Mouse (Mus musculus) kidney, adult 8-10 months (tissue): ENCODE measurements around the gene Tmem235.

Experiments
- DNase-seq, 2 experiments: peaks; one replicate each; pipeline ENCODE4 v3.0.0; 2022

The Tmem235 gene

DNA sequence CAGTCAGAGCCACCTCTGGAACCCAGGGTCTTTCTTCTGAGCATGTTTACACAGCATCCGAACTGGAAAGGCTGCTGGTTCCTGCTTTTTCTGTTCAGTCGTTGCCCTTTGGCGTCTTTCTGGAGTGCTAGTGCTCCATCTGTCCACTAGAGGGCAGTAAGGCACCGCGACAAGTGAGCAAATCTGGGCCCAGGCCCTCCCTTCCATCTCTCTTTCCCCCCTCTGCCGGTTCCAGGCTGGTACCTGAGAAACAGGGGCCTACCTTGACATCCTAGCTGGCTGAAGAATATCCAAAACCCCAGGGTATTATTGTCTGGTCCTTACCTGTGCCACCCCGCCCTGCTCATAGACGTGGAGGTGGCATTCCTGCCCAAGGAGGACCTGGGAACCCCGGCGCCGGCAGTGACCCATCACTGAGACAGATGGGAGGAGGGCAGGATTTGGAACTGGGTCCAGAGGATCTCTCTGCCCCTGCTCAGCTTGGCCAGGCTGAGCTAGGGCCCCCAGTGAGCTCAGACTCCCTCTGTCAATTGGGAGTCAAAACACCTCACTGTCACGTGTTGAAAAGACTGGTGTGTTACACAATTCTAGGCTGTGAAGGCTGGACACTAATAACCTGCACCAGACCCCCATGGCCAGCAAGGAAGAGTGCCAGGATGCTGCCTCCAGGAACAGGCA lies 10.3 kb downstream of the Tmem235 start:
- peak; percentile 61 to 71 for DNase-seq

DNA sequence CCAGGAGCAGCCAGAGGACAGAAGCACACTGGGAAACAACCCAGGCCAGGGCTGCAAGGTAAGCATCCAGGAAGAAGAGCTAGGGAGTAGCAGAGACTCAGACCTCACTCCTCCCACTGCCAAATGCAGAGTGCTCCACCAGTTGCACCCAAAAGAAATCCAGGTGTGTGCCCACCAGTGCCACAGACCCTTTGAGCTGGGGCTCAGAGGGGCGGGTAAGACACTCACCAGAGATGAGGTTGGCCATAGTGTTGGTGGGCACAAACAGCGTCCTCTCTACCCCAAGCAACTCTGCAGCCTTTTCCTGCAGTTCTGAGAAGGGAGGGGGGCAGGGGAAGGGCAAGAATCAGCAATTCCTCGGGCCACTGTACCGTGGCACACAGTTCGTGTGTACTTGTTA lies 10.8 kb downstream of the Tmem235 start:
- no peak for DNase-seq

DNA sequence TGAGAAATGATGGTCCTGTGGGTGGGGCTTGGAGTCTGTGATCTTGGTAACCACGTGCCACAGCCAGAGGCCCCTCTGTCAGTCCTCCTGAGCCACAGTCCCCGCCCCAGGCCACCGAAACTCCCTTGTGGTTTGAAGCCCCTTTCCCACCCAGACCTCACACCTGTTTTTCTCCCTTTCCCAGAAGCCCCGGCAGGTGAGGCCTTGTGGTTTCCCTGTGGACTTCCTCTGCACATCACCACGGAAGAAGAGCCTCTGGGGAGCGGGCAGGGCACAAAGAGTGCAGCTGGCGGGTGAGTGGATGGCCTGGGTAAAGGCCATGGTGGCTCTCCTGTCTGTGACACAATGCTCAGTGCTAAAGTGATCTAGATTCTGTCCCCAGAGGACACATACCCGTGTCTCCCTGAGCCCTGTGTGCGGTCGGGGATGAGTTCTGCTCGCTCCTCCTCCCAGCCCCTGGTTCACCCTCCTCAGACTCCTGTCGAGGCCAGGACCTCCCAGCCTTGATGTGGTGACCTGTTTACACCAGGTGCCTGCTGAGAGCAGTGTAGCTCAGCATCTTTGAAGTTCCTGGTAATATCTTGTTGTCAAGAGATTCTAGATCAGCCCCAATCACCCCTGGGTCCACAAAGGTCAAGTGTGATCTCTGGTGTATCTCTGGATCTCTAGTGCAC lies 11.5 kb downstream of the Tmem235 start:
- DNase-seq, result no peak

DNA sequence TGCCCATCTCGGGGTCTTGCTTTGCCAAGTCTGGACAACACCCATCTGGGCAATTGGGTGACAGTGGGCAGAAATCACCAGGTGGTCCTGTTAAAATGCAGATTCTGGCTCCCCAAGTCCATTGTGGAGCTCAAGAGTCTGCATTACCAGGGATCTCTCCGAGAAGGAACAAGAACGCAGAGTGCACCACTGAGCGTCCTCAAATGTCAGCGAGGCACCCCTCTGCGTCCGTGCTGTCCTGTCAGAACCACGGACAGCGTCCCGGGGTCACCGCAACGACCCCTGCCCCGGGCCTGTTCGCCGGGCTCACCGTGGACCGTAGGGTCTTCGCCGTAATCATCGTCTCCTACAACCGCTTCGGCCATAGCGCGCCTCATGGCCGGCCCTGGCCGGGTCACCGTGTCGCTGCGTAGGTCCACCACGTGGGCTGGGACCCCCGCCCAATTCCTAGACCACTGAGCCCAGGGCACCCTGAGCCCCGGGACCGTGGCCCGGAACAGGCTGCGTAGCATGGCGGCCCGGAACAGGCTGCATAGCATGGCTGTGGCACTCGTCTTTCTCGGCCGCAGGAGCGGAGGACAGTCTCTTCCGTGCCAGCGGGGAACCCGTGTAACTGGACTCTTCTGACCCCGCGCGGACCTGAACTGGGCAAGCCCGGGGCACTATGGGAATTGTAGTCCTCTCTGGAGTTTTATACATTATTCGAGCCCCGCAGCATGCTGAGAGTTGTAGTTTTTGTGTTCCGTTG lies 12.5 kb downstream of the Tmem235 start, which contains the start of gene Tha1:
TSS of gene Tha1 (minus strand) at position 621 of the 748 bp plus-strand sequence.
- peak; percentile 81 to 87 for DNase-seq

DNA sequence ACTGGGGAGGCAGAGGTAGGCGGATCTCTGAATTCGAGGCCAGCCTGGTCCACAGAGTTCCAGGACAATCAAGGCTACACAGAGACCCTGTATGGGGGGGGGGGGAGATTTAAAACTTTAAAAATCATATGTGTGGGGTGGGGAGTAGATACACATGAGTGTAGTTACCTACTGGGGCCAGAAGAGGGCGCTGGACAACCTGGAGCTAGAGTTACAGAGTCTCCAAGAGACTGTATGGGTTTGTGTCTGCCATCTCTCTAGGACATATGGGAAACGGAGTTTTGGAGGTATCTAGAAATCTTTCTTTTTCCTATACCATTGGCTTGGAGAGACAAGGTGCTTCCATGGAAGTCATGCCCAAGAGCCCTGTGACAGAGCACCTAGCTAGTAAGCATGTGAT lies 13.9 kb downstream of the Tmem235 start:
- no peak for DNase-seq

DNA sequence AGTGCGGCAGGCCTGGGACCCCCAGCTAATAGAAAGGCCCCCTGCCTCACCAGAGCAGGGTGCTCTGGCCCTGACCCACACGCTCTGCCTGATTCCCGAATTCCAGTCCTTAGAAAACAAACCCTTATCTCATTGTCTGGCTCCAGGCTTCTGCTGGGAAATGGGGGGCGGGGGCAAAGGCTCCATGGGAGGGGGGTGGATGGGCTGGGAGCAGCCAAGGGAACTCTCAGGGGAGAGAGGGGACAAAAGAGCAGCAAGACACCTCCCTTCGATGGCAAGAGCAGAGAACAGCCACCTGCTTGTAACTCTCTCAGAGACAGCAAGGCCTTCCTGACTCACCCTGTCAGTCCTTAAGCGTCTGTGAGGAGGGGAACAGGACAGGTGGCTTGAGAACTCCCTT lies 15.1 kb downstream of the Tmem235 start:
- no peak for DNase-seq

DNA sequence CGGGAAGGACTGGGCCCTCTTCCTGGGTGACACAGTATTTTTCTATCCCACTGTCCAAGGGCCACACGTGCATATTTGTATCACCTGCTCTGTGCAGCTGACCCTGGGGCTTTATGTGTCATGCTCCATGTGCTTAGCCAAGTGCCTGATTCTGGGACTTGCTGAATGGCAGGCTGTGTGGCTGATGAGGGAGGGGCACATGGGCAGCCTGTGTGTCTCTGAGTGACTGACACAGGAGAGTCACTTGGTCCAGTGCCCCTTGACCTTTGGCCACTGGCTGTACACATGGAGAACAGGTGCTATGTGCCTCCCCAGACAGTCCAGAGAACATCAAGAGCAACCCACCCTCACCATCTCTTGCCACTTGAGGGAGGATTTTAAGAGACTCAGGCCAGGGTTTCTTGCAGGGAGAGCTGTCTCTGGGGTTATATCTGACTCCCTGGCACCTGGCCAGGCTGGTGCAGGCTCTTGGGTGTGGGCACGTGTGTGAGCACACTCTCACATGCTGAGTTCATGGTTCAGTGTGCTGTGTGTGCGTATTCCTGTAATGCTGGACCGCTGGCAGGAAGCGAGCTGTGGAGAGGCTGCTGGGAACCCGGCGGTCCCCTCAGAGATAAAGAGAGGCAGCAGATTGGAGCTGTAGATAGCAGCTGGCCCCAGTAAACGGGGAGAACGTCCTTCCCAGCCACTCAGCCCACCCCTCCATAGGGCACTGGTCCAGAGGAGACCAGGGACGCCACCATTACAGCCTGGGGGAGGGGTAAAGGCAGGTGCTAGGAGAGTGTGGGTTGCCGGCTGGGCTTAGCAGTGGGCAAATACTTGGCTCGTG lies 17.6 kb downstream of the Tmem235 start:
- peak; percentile 37 to 39 for DNase-seq

DNA sequence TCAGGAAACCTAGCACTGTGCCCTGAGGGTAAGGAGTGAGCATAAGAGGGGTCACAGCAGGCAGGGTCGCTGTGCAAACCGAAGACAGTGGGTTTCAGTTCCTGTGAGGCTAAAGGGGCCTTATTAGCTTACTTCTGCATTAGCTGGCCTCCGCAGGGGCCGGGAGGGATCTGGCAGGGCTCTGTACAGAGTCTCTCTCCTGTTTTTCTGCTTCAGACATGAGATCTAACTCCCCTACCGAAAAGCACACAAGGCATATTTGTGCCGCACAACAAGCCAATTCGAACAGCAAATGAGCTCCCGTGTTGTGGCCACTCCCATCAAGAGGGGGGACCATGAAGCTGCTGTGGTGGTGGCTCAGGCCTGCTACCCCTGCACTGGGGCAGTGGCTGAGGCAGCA lies 18.3 kb downstream of the Tmem235 start:
- DNase-seq, result no peak

DNA sequence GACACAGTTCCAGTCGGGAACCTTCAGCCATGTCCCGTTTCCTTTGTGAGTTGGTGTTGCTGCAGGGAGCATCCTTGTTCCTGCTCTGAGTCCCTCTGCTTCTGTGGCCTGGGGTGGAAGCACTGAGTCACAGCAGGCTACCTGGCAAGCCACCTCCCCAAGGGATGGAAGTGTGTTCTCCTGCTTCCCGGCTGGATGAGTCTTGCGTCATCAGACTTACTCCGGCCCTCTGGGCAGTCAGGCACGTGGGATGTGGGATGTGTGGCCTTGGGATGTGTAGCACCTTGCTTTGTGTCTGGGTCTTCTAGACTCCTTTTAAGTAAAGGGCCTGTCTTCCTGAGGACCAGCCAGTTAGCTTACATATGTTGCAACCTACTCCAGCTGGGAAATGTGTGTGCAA lies 19.1 kb downstream of the Tmem235 start:
- DNase-seq, result no peak

DNA sequence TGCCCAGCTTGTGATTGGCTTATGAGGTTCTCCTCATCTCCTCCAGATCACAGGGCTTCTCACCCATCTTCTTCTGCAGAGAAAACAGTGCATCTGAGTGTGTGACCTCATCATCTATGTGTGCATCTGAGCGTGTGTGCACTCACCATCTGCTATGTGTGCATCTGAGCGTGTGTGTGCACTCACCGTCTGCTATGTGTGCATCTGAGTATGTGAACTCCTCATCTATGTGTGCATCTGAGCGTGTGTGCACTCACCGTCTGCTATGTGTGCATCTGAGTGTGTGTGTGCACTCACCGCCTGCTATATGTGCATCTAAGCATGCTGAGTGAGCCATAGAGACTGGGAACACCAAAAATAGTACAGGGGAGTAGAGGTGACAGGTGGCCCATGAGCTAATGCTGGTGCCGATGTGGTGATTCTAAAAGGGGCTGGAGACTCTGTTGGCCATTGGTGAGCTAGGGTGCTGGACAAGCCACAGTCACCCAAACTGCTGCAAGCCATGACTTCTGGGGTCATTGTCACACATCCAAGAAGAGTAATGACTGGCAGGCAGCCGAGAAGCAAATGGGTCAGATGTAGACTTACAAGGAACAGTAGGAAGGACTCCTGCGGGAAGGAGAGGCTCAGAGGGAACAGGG lies 19.9 kb downstream of the Tmem235 start:
- no peak for DNase-seq

DNA sequence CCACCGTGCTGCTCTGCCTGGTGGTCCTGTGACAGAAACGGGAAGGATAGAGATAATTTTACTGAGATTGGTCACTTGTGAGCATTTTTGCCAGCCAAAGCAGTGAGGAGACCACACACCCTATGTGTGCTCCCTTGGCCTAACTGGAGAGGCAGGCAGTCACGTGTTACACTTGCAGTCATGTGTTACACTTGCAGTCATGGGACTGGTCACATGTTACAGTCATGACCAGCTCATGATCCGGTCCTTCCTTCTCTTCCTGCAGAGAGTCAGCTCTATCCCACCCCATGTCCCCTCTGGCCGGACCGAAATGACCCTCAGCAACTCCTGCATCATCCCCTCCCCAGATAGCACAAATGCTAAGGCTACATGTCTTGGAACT lies 20.4 kb downstream of the Tmem235 start:
- DNase-seq, result no peak

DNA sequence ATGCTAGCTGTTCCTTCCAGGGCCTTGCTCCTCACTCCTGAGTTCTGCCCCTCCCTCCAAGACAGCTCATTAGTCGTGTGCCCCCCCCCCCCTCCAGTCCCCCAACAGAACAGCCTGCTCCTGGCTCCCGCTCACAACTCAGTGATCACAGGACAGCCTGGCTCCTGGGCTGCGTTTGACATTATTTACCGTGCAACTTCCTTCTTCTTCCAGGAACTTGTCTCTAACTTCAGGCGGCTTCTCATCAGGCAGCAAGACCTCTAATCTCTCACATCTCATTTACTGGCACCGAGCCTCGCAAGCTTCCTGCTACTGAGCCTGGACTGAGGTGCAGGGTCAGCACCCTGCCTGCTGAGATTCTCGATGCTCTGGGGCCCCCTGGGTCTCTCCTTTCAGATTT lies 21.2 kb downstream of the Tmem235 start:
- peak; percentile 60 to 64 for DNase-seq

DNA sequence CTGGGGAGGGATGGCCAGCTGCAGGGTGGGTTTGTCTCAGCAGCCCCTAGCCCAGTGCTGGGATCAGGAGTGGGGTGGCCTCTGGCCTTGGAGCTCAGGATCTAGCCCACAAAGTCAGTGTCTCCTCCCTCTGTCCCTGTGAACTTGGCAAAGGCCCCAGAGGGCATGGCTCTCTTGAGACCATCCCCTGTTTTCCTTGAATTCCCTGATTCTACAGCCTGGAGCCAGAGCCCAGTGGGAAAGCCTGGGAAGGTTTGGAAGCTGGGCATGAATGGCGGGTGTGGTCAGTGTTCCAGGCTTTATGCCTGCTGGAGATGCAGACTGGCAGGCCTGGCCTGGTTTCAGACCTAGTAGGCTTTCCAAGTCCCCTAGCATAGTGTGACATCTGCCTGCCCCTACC lies 21.7 kb downstream of the Tmem235 start:
- DNase-seq, result no peak

DNA sequence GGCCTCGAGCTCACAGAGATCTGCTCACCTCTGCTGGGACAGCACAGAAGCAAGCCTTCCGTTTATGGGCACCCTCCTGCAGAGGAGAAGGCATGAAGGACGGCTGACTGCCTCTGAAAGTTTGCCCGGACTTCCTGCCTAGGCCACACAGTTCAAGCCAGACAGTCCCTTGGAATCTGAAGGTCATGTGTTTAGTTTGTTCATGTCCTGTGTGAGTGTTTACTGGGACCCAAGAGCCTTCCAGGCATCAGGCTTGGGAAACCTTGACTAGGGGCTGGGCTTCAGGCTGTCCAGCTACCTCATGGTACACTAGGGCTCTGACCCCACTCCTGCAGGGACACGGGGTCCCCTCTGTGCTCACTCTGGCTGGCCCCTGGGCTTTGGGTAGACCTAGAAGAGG lies 25.4 kb downstream of the Tmem235 start:
- DNase-seq, result no peak

DNA sequence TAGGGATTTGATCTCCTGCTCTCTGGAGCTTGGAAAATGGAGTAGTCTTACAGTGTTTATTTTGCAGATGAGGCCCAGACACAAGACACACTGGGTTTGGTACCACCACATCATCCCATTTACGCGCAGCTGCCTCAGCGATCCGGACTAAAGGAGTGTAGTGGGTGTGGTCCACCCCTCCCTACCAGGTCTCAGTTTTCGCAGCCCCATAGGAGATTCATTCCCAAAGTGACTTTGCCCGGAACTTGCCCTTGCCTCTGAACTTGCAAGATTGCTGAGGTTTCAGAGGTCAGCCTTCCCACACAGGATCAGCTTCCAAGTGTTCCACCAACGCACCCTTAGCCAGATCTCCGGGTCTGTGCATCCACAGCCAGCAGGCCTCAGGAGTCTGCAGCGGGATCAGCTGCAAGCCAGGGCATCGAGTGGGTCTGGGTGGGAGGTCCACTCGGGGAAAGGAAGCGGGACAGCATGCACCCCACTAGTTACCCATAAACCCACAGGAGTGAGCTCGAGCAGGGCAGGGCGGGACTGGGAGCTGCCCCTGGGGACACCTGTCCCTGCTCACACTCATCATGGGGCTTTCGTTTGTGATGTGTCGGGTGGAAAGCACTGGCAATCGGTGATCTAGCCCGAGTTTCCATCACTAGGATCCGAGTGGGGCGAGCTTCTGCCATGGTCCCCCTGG lies 27.8 kb downstream of the Tmem235 start:
- DNase-seq, result no peak

DNA sequence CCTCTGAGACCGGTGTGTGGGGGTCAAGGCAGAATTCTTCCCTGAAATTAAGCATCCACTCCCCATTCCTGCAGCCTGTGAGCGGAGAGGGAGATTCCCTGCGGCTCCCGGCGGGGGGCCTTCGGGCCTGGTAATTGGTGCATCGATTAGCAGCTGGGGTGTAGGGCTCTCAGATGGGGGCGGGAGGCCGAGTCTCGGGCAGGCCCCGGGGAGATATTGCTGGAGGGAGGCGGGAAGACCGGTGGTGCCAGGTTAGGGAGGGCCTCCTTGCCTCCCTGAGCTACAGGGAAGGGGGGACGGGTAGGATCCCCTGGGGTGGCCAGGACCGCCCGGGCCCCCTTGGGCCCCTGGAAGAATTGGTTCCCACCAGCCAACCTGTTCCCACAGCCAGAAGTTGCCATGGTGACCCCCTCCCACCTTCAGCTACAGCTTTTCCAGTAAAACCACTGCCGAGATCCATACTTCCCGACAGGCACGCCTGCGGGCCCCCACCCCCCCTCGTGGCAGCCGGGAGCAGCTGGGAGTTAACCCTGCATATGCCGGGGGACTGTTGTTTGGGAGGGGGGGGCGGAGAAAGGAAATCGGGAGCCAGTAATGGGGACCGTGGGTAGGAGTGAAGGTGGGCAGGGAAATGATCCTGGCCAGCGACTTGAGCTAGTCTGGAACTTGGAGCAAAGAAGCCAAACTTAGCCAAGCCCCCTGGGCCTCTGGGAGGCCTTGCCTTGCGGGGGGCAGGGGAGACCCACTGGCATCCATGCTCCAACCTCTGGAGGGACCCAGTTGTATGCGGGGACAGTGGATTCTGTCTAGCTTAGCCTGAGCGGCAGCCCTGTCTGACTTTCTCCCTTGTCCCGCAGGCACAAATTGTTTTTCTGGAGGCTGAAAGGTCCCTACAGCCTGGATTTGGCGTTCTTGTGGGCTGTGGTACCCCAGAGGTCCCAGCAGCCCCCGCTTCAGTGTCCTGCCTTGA lies 28.6 kb downstream of the Tmem235 start:
- DNase-seq, result no peak

DNA sequence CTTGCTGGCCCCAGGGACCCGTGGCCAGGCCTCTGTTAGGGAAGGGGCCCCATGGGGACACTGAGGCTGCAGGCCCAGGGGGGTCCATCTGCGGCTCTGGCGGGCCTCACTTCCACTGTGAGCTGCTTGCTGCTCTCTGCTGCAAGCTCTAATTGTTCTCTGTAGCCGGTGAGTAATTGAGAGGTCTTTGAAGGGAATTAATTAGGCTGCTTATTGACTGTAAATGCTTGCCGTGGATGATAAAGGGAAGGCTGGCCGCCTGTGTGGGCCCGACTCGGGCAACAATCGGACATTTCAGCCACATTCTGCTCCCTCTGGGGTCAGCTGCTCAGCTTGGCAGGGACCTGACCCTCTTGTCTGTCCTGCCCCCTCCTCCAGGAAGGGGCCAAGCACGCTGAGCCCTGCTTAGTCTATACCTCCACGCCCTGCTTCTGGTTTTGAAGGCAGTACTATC lies 29.4 kb downstream of the Tmem235 start:
- no peak for DNase-seq

DNA sequence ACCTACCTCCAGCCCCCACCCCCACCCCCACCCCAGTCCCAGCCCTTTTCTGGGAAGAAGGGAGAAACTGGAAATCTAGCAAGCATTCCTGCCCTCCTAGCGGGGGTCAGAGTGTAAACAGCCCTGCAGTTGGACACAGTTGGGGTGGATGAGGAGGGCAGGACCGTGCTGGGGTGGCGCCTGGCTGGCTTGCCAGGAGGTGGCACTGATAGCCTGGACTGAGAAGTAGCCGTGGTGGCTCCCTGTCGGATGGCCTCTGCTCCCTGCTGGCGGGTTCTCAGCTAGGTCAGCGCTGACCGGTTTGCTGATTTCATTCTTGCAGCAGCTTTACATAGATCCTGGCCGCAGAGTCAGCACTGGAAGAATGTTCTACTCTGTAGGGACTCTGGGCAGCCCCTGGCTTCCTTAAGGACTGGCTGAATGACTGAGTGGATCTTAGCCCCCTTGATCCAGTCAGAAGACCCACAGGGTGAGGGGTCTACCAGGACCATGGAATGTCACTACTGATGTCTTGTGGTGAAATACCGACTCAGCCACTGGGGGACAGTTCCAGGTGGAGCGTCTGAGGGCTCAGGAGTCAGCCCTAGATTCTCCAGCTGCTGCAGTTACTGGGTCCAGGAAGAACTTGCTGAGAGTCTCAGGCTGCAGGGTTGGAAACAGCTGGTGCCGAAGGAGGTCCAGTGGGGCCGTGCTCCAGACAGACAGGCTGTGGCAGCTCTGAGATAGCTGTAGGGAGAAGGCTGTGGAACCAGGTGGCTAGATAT lies 30.1 kb downstream of the Tmem235 start:
- peak in 1 of 2 experiments; percentile 36 for DNase-seq

DNA sequence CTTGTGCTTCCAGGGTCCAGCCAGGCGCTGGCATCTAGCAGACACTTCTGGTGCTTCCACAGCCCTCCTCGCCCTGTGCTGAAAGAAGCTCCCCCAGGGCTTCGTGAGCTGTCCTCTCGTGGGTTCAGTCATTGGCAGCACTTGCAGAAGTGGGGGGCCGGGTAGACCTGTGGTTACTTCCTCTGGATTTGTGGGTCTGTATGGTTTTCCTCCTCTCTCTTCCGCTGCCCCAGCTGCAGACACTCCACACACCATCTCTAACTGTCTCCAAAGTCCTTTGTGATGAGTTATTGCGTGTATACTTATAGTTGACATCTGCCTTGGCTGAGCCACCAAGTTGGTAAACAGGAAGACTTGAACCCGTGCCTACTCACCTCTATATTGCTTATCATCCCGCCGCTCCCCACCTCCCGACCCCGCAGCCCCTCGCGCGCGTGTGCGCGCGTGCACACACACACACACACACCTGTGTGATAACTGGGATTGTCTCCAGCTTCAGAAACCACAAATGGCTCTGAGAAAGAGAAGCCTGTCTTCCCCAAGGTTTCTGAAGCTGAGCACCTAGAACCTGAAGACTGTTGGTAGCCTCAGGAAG lies 31.1 kb downstream of the Tmem235 start:
- DNase-seq, result no peak
